Mouse (Mus musculus) retina, postnatal 1 day (tissue): Measurements from ENCODE around the gene Gm8947.
A peak's percentile ranks its signal among the peaks of the same experiment; 100 is the strongest.
"Not testable (repeated sequence)": the region's sequence is repeated elsewhere in the genome, so short reads cannot be mapped to it uniquely, and the experiment has no call there.

Source experiments
- DNase-seq: peaks from one replicate; pipeline ENCODE4 v3.0.0-alpha.2; 2012

Gm8947 gene

DNA sequence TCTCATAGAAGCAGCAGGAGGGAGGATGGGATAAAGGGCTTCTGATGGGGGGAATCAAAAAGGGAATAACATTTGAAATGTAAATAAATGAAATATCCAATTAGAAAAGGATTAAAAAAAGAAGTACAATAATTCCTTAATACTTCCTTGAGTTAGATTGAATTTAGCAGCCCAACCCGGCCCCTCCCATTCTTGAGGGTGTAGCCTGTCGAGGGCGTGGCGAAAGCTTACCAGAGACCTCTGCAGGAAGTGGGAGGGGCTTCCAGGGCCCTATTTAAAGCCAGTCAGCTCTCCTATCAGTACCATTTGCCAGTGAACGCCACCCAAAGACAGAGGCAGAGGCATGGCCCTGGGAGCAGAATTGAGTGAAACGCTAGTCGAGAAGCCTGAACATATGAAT lies at the start of gene Gm8947:
TSS of gene Gm8947 (plus strand) at position 302 of the 400 bp plus-strand sequence.
- not testable (repeated sequence) for DNase-seq

GRCm38 (mm10) chr1:151144471-151145146 lies 47.6 kb upstream of the Gm8947 start:
- no peak for DNase-seq

DNA sequence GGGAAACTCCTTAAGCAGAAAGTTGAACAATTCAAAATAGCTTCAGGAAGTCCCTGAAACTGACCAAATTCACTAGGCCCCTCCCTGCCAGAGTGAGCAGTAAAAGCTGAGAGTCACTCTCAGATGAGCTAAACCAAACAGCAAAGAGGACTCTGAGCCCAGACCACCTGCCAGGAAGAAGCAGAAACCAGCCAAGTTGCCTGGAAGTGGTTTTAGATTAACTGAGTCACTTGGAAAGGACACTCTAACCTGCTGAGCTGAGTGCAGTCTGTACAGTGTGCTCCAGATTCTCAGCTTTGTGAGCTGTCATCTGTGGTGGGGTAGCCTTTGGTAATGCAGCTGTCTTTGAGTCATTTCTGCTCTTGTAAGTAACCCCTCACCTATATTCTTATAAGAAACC lies 44.4 kb upstream of the Gm8947 start:
- no peak for DNase-seq

- no peak for DNase-seq
Measured at GRCm38 (mm10) chr1:151150211-151150610, 42.0 kb upstream of the Gm8947 start.

DNA sequence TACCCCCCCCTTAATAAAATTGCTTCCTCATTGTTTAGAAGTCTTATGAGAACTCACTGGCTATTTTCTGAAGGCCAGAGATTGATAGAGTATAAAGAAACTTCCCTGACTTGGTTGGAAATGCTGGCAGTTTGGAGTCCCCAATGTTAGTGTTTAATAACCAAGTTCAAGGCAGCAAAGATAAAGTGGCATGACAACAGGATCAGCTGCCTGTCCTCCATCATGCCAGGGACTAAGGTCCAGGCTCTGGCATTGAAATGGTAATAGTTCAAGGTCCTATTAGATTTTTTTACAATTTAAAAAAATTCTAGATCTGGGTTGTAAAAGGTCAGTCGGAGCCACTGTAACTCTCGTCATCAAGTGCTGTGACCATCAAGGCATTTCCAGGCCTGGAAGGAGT lies 41.1 kb upstream of the Gm8947 start:
- no peak for DNase-seq

GRCm38 (mm10) chr1:151153056-151153652 lies 39.0 kb upstream of the Gm8947 start:
- DNase-seq, result no peak

DNA sequence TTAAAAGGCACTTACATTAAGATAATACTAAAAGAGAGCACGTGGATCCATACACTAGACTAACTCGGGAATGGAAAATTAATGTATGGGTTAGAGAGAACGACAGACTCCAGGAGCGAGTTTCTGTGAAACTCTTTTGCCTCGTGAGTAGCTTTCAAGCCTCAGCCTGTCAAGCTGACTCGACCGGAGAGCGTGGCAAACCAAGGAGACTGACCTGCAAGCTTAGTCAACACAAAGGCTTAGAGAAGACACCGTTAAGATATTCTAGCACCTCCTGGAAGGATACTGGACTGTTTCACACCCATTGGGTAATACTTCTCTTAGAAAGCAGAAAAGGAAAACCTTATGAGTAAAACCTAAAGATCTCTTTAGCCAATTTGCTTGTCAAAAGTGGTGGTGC lies 38.0 kb upstream of the Gm8947 start:
- DNase-seq, result not testable (repeated sequence)

DNA sequence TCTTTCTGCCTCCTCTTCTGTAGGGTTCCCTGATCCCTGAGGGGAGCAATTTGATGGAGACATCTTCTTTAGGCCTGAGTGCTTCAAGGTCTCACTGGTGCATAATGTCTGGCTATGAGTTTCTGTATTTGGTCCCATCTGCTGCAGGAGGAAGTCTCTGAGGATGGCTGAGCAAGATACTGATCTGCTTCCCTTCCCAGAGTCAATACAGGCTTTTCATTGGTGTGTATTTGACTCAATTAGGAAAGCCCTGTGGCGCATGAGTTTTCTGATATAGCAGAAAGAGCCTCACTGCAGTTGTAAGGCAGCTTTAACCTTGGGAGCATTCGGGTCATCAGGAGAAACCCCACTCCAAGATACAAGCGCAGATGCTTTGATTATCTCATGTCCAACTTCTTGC lies 36.0 kb upstream of the Gm8947 start:
- DNase-seq, result no peak

DNA sequence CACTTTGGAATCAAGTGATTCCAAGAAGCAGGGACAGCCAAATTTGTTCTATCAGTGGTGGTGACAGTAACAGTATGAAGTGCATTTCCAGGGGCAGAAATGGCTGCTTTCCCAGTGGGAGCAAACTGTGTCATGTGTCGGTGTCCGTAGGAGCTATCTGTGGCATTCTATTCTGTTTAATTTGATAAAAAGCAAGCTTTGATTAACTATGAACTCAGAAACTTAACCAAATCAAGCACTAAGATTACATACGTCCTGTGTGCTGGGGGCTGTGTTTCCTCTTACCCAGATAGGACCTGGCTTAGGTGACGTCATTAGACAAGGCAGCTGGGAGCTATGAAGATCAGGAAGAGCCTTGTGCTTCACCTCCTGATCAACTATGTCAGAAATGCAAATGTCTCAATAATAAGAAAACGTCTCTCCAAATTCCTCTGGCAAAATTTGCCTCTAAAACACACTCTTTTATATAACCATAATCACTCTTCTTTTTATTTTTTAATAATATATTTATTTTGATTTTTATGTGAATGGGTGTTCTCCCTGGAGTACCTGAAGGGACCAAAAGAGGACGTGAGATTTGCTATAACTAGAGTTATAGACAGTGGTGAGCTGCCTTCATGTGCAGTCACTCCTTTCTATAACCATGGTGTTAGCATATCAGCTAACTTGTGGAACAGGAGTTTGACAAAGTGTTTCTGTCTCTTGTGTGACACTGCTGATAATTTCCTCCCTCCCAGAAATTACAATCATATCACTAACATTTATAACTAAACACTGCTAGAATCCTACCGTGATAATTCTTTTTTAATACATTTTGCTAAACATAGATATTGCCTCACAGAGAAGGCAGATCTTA lies 35.2 kb upstream of the Gm8947 start:
- DNase-seq, result no peak

GRCm38 (mm10) chr1:151157963-151158856 lies 34.0 kb upstream of the Gm8947 start:
- DNase-seq, result peak; percentile 93

GRCm38 (mm10) chr1:151158857-151159510 lies 33.2 kb upstream of the Gm8947 start:
- no peak for DNase-seq

- DNase-seq, result peak; percentile 68
Measured at GRCm38 (mm10) chr1:151166031-151166430, 26.1 kb upstream of the Gm8947 start.

GRCm38 (mm10) chr1:151167297-151168047 lies 24.7 kb upstream of the Gm8947 start:
- DNase-seq, result peak; percentile 14

DNA sequence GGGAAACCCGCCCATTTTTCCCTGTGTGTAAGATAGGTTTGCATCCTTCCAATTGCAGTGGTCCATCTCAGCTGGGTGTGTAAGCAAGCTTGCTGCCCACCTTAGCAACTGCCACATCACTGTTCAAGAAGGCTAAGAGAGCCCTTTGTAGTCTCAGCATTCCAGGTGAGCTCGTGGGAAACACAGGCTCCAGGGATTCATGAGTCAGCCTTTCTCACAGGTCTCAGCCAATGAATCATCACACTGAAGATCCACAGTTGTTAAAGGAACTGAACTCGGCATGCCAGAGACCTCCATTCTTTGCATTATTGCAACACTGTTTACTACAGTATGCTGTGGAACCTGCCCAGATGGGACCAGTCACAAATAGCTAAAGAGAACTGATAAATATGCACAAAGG lies 23.5 kb upstream of the Gm8947 start:
- no peak for DNase-seq

DNA sequence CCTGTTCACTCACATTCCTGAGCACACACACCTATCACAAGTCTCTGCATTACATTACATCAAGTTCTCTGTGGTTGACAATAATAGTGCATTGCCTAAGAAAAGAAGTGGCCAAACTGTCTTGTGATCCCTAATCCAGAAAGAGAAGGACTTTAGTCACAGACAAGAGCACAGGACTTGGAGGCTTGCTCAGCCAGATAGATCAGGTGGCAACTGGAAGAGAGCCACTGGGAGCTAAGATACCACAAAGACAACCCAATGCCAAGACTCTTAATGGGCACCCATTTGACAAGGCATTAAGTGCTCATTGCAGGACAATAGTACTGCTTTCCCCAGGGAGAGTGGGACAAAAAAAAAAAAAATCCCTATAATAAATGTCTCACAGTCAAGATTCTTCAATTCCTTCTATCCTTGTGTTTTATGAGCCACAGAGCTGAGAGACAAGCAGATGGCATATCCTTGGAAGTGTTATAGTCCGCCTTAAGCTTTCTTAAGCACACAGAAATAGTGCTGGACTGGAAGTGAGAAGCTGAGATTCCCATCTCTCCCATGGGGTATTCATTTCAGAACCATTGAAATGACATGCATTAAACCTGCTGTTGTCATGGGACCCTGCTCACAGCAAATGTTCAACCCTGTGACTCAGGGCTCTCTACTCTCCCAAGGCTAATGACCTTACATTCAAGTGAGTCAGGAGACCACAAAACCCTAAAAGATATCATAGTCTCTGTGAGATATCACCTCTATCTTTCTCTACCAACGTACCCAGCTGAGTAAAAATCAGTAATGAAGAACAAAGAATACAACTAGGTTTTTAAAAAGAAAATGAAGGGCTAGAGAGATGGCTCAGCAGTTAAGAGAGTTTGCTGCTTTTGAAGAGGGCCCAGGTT lies 20.4 kb upstream of the Gm8947 start:
- DNase-seq, result no peak

GRCm38 (mm10) chr1:151177030-151177936 lies 14.9 kb upstream of the Gm8947 start:
- peak; percentile 24 for DNase-seq

DNA sequence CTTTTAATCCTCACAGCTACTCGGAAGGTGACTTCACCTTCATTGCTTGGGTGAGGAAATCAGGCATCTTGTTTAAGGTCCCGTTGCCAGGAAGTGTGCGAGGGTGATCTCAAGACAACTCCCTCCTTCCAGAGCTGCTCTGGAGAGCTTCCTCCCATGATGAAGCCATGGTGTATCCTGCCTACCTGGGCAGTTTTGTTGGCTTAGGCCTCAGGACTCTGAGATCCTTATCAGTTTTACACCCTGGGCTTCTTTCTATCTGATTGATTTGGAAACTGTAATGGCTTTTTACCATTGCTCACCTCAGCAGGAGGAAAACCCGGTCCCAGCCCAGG lies 14.3 kb upstream of the Gm8947 start:
- DNase-seq, result no peak

DNA sequence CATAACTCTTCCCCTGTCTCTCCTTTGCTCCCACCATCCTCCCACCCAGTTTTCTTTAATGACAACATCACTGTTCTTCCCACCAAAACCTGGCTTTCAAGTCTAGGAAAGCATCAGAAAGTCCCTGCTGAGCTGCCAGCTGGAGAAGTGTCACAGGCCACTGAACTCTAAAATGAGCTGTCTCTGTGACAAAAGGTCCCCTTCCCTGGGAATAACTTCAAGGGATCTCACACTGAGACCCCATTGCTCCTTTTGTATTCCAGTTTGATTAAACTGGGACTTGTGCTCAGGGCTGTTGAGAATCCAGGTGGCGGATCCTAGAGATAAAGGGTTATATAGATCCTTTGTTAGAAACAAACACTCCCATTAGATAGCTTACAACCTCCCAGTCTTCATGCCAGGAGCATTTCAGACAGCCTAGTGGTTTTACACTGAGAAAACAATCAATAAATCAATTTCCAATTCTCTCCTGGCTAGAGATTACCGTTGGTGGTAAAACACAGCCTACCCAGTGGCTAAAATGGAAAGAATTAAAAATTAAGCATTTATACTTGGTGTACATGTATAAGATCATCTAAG lies 13.6 kb upstream of the Gm8947 start:
- no peak for DNase-seq

DNA sequence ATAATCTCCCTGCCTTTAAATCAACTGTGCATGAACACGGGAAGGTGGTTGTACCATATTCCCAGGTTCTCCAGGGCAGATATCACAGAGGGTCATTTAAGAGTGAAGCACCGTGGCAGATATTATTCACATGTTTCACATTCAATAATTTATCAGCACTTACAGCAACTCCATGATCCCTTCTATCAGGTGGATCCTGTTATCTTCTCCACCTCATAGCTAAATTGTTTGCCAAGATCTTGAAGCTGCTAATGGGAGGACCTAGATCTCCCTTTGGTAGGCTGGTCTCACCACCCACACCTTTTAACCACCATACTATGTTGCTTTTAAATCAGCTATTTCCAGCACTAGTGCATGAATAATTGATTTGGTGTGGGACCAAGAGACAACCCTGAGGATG lies 12.0 kb upstream of the Gm8947 start:
- DNase-seq, result no peak
